Mouse (Mus musculus) testis, adult 2 months (tissue): ENCODE data around the gene Ctf1.

ENCODE experiments used
- CTCF ChIP-seq: fragments of 200-500 bp; IDR thresholded peaks from 2 replicates; pipeline ENCODE4 v1.5.1; 2012; ENCODE audit warnings: low read depth, mild to moderate bottlenecking, inconsistent platforms, low read length, moderate library complexity; ENCODE audit not compliant: control insufficient read depth, insufficient read depth, insufficient replicate concordance
- POLR2A ChIP-seq: fragments of 200-500 bp; IDR thresholded peaks from 2 replicates; pipeline ENCODE4 v1.6.1; 2012; ENCODE audit warnings: low read depth, mild to moderate bottlenecking, inconsistent platforms, low read length, moderate library complexity; ENCODE audit not compliant: control insufficient read depth

DNA sequence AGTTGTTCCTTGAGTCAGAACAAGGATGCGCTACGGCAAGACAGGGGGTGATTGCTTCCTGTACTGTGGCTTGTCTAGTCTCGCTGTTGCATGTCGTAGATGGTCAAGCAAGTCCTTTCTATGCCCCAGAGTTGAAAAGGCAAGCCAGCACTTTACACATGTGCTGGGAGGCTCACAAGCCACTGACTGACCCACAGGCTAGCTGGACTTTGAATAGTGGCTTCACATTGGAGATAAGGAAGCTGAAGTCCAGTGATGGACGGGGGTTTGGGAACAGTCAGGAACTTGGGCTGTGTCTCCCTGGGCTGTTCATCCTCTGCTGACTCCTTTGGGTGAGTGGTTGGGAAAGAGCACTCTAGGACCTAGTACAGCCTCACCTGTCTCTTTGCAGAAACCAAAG is 39.1 kb downstream of the Ctf1 start:
- TF ChIP-seq CTCF = no peak
- TF ChIP-seq POLR2A = no peak
